10 mouse cellular contexts compared by ENCODE assay signal in genomic region chr19:41053530-41053929, GRCm38 (mm10). TPM values are rescaled to one million over a fixed set of nuclear protein-coding genes. Genes with fewer than 3 reads are reported as not detected.
DNase-seq lines count a peak whose midpoint lies in the region; ATAC-seq and TF ChIP-seq lines count a peak whose summit lies in the region.
"Had no signal": no experiment of that assay in that cellular context is flagged by ENCODE, and none has a peak within 500 bp of the region (broad histone marks: within the 10 kb centered on the region; RNA-seq: fewer than 3 reads in every experiment).

No protein-coding gene starts in this region.

- no peak overlapping the region for H3K4me3 ChIP-seq in G1E (ENCODE audit: low read depth, low read length)
- no peak overlapping the region for H3K4me3 ChIP-seq in embryonic facial prominence, embryonic 10.5 days
- H3K4me3 ChIP-seq: embryonic facial prominence, embryonic 13.5 days; liver, embryonic 15.5 days had no signal

- WGBS in embryonic facial prominence, embryonic 10.5 days = 35% methylated on average over 10 of the region's 10 CpGs

- H3K4me1 ChIP-seq in G1E (ENCODE audit: insufficient read depth, low read depth, low read length) = no peaks in the 10 kb centered on the region
- H3K4me1 ChIP-seq in embryonic facial prominence, embryonic 10.5 days = 0 out of 2 replicates have a peak, but pooled peaks cover 2% of the 10 kb centered on the region
- H3K4me1 ChIP-seq: embryonic facial prominence, embryonic 13.5 days had no signal

- no peak for ATAC-seq in G1E (ENCODE audit: extremely low read depth, insufficient number of reproducible peaks, low FRiP score, poor library complexity, severe bottlenecking)
- ATAC-seq in activated CD4-positive, CD25-positive, alpha-beta regulatory T cell, adult 4 months = no peak

- peak; percentile 33; the same call in 1 of the 2 replicates for TF ChIP-seq CTCF in G1E (IDR thresholded peaks at IDR 0.05; ENCODE audit: low read depth, low read length)

- no peak overlapping the region for H3K27ac ChIP-seq in embryonic facial prominence, embryonic 10.5 days (replicated peaks)
- H3K27ac ChIP-seq: embryonic facial prominence, embryonic 13.5 days; liver, embryonic 15.5 days had no signal

- H3K36me3 ChIP-seq in G1E (replicated peaks) = no peaks in the 10 kb centered on the region
- no peaks in the 10 kb centered on the region for H3K36me3 ChIP-seq in embryonic facial prominence, embryonic 10.5 days (replicated peaks)
- H3K36me3 ChIP-seq: embryonic facial prominence, embryonic 13.5 days; liver, embryonic 15.5 days had no signal

- no peaks in the 10 kb centered on the region for H3K9me3 ChIP-seq in G1E (replicated peaks)
- no peaks in the 10 kb centered on the region for H3K9me3 ChIP-seq in embryonic facial prominence, embryonic 10.5 days
- H3K9me3 ChIP-seq: embryonic facial prominence, embryonic 13.5 days; liver, embryonic 15.5 days had no signal

- peaks cover 2% of the 10 kb centered on the region; the same call in 1 of the 2 replicates for H3K27me3 ChIP-seq in G1E (ENCODE audit: insufficient read depth, low read length)
- no peaks in the 10 kb centered on the region for H3K27me3 ChIP-seq in embryonic facial prominence, embryonic 10.5 days (replicated peaks; ENCODE audit: low read depth, poor library complexity, severe bottlenecking)
- H3K27me3 ChIP-seq: embryonic facial prominence, embryonic 13.5 days; liver, embryonic 15.5 days had no signal

- peak; percentile 11 for DNase-seq in kidney, adult 18-20 months
- DNase-seq in kidney, adult 11 months = no peak
- DNase-seq in G1E (ENCODE audit: low spot score) = peak; percentile 19
- DNase-seq in embryonic facial prominence, embryonic 10.5 days (ENCODE audit: low spot score) = peak; percentile 32
- DNase-seq in lung, postnatal 25 days (ENCODE audit: low spot score) = peak; percentile 25
- DNase-seq in thymus, postnatal 10 days (ENCODE audit: low spot score in 2 of 2) = peak; percentile 62 to 83
- no peak for DNase-seq in left cerebral cortex, adult 18-20 months (ENCODE audit: low spot score in 2 of 2)

RNA-seq across cellular contexts. Expression of gene Opalin, which starts 23.4 kb away (rescaled TPM):
- total RNA-seq in G1E (2014; fragmentation: Nextera tagmentation) (not detected in 2 replicates), G1E (2017) (0.27 TPM in 1 of 2 replicates, not detected in the other)
- polyA plus RNA-seq in G1E (2012) = not detected in 2 replicates
- not detected in 2 replicates for polyA plus RNA-seq in embryonic facial prominence, embryonic 10.5 days (2016; fragmentation: Nextera tagmentation; extraction: Ambion mirVana)
- 1 to 10 TPM; 3.8 to 6.9 TPM for total RNA-seq in left cerebral cortex, adult 18-20 months (2021)
- under 1 TPM in 1 of 2 experiments, not detected in 1; 0.30 TPM for polyA plus RNA-seq in activated CD4-positive, CD25-positive, alpha-beta regulatory T cell, adult 4 months (2017; shearing (Covaris generic))
- polyA plus RNA-seq: embryonic facial prominence, embryonic 13.5 days; liver, embryonic 15.5 days had no signal

RNA-seq across cellular contexts. Expression of gene Dntt, which starts 24.5 kb away (rescaled TPM):
- total RNA-seq in G1E (2014; fragmentation: Nextera tagmentation) = not detected in 2 replicates
- total RNA-seq in G1E (2017) = not detected in 2 replicates
- polyA plus RNA-seq in G1E (2012) = not detected in 2 replicates
- not detected in 2 replicates for polyA plus RNA-seq in embryonic facial prominence, embryonic 10.5 days (2016; fragmentation: Nextera tagmentation; extraction: Ambion mirVana)
- total RNA-seq in left cerebral cortex, adult 18-20 months (2021) = not detected
- under 1 TPM in 1 of 2 experiments, not detected in 1; 0.80 TPM for polyA plus RNA-seq in activated CD4-positive, CD25-positive, alpha-beta regulatory T cell, adult 4 months (2017; shearing (Covaris generic))
- polyA plus RNA-seq: embryonic facial prominence, embryonic 13.5 days; liver, embryonic 15.5 days had no signal

RNA-seq across cellular contexts. Expression of gene Blnk, which starts 59.2 kb away (rescaled TPM):
- total RNA-seq in G1E (2014; fragmentation: Nextera tagmentation) (not detected in 2 replicates), G1E (2017) (0.29 and 0.44 TPM in 2 replicates)
- 0.06 and 0.15 TPM in 2 replicates for polyA plus RNA-seq in G1E (2012)
- polyA plus RNA-seq in embryonic facial prominence, embryonic 10.5 days (2016; fragmentation: Nextera tagmentation; extraction: Ambion mirVana) = 0.09 and 0.59 TPM in 2 replicates
- 10 to 100 TPM in 1 of 2 experiments, 1 to 10 TPM in 1; 7.0 to 10.5 TPM for total RNA-seq in left cerebral cortex, adult 18-20 months (2021)
- polyA plus RNA-seq in activated CD4-positive, CD25-positive, alpha-beta regulatory T cell, adult 4 months (2017; shearing (Covaris generic)) = 1 to 10 TPM in 1 of 2 experiments, not detected in 1; 3.8 TPM

Comparison
In these comparisons a context has a peak if more than half of its experiments do, and no peak if none do; other contexts are left out.
1. DNase-seq: peak in kidney, adult 18-20 months (single experiment), G1E (single experiment), embryonic facial prominence, embryonic 10.5 days (single experiment), lung, postnatal 25 days (single experiment) and thymus, postnatal 10 days (2 of 2); none in kidney, adult 11 months (single experiment) and left cerebral cortex, adult 18-20 months (0 of 2).